Mouse (Mus musculus): ENCODE data around the gene Nfe2l2.

GRCm38 (mm10) chr2:75731929-75732328 is 27.5 kb upstream of the Nfe2l2 start:
- TF ChIP-seq POLR2A (IDR thresholded peaks at IDR 0.05; ENCODE audit: low read depth, low read length): no peak
- no peak for TF ChIP-seq CTCF (IDR thresholded peaks at IDR 0.05; ENCODE audit: borderline replicate concordance, insufficient read depth, low read length)
